Comparison of ENCODE assay signal across 8 mouse cellular contexts in genomic region chr13:23738041-23738440, GRCm38 (mm10). TPM values are rescaled to one million over a fixed set of nuclear protein-coding genes. Genes with fewer than 3 reads are reported as not detected.
DNase-seq lines count a peak whose midpoint lies in the region; ATAC-seq and TF ChIP-seq lines count a peak whose summit lies in the region.

No protein-coding gene starts in this region.

- no peak for TF ChIP-seq EP300 in ES-Bruce4 (IDR thresholded peaks at IDR 0.05; ENCODE audit: insufficient read depth, low read depth, low read length)
- no peak for TF ChIP-seq EP300 in stomach, postnatal 0 days (optimal IDR thresholded peaks at IDR 0.05)

- H3K4me1 ChIP-seq in heart, embryonic 10.5 days, result peaks cover 5% of the 10 kb centered on the region; the same call in 1 of the 2 replicates
- no peaks in the 10 kb centered on the region for H3K4me1 ChIP-seq in ES-Bruce4 (ENCODE audit: control insufficient read depth, insufficient read depth, low read length)
- peaks cover 20% of the 10 kb centered on the region for H3K4me1 ChIP-seq in forebrain, embryonic 13.5 days
- no peaks in the 10 kb centered on the region for H3K4me1 ChIP-seq in stomach, postnatal 0 days (replicated peaks; ENCODE audit: control insufficient read depth, insufficient read depth)

- no peak for DNase-seq in heart, embryonic 10.5 days (ENCODE audit: low spot score)
- DNase-seq in heart, adult 8-10 months (ENCODE audit: low spot score), result no peak
- DNase-seq in liver, result peak; percentile 65
- DNase-seq in stomach, postnatal 0 days (ENCODE audit: low spot score), result no peak
- no peak for DNase-seq in urinary bladder, postnatal 10 days (ENCODE audit: low spot score)
- DNase-seq in gastrocnemius, postnatal 4 days (ENCODE audit: low spot score in 2 of 2), result no peak

- no peak for ATAC-seq in forebrain, embryonic 13.5 days
- no peak for ATAC-seq in stomach, postnatal 0 days (ENCODE audit: low FRiP score, low TSS enrichment)

- H3K27ac ChIP-seq in heart, embryonic 10.5 days, result peak overlapping the region; percentile 93
- H3K27ac ChIP-seq in ES-Bruce4 (ENCODE audit: insufficient read depth, low read length), result peak overlapping the region; percentile 85
- H3K27ac ChIP-seq in forebrain, embryonic 13.5 days, result peak overlapping the region; percentile 98
- peak overlapping the region; percentile 96 for H3K27ac ChIP-seq in stomach, postnatal 0 days (replicated peaks)

- H3K9ac ChIP-seq in ES-Bruce4 (ENCODE audit: low read depth, poor library complexity, severe bottlenecking), result peak overlapping the region; percentile 85
- peak overlapping the region; percentile 92 for H3K9ac ChIP-seq in forebrain, embryonic 13.5 days
- peak overlapping the region; percentile 59 for H3K9ac ChIP-seq in stomach, postnatal 0 days (ENCODE audit: low read length)

- WGBS in heart, embryonic 10.5 days, result 27% methylated on average over 4 of the region's 4 CpGs
- 18% methylated on average over 4 of the region's 4 CpGs for WGBS in forebrain, embryonic 13.5 days
- WGBS in stomach, postnatal 0 days, result 25% methylated on average over 4 of the region's 4 CpGs

- TF ChIP-seq POLR2A in ES-Bruce4 (IDR thresholded peaks at IDR 0.05; ENCODE audit: insufficient read depth, low read length), result no peak

- no peaks in the 10 kb centered on the region for H3K27me3 ChIP-seq in heart, embryonic 10.5 days (ENCODE audit: insufficient read depth, poor library complexity, severe bottlenecking)
- H3K27me3 ChIP-seq in ES-Bruce4 (ENCODE audit: control insufficient read depth, insufficient read depth, low read length, poor library complexity, severe bottlenecking), result no peaks in the 10 kb centered on the region
- no peaks in the 10 kb centered on the region for H3K27me3 ChIP-seq in forebrain, embryonic 13.5 days
- no peaks in the 10 kb centered on the region for H3K27me3 ChIP-seq in stomach, postnatal 0 days (ENCODE audit: control insufficient read depth, insufficient read depth, low read length)

- H3K9me3 ChIP-seq in heart, embryonic 10.5 days, result no peaks in the 10 kb centered on the region
- H3K9me3 ChIP-seq in ES-Bruce4 (replicated peaks; ENCODE audit: control insufficient read depth, insufficient read depth, low read length, poor library complexity, severe bottlenecking), result no peaks in the 10 kb centered on the region
- H3K9me3 ChIP-seq in forebrain, embryonic 13.5 days (replicated peaks), result no peaks in the 10 kb centered on the region
- no peaks in the 10 kb centered on the region for H3K9me3 ChIP-seq in stomach, postnatal 0 days (ENCODE audit: control insufficient read depth, low read length)

- no peak for TF ChIP-seq CTCF in ES-Bruce4 (IDR thresholded peaks at IDR 0.05; ENCODE audit: low read depth, low read length)
- no peak for TF ChIP-seq CTCF in stomach, postnatal 0 days (IDR thresholded peaks at IDR 0.05; ENCODE audit: low read depth)

- H3K4me2 ChIP-seq in forebrain, embryonic 13.5 days, result peak overlapping the region; percentile 98
- H3K4me2 ChIP-seq in stomach, postnatal 0 days (replicated peaks; ENCODE audit: low read depth), result peak overlapping the region; percentile 84

- peak overlapping the region; percentile 65 for H3K4me3 ChIP-seq in heart, embryonic 10.5 days
- H3K4me3 ChIP-seq in ES-Bruce4 (ENCODE audit: low read depth, low read length), result no peak overlapping the region
- no peak overlapping the region for H3K4me3 ChIP-seq in forebrain, embryonic 13.5 days
- peak overlapping the region; percentile 55 for H3K4me3 ChIP-seq in stomach, postnatal 0 days (ENCODE audit: low read depth, low read length)

- no peaks in the 10 kb centered on the region for H3K36me3 ChIP-seq in heart, embryonic 10.5 days
- H3K36me3 ChIP-seq in ES-Bruce4 (ENCODE audit: control insufficient read depth, insufficient read depth, low read length, poor library complexity, severe bottlenecking), result no peaks in the 10 kb centered on the region
- H3K36me3 ChIP-seq in forebrain, embryonic 13.5 days (ENCODE audit: poor library complexity, severe bottlenecking), result no peaks in the 10 kb centered on the region
- H3K36me3 ChIP-seq in stomach, postnatal 0 days (ENCODE audit: control insufficient read depth, insufficient read depth, low read length), result no peaks in the 10 kb centered on the region

RNA-seq across cellular contexts. Expression of gene Hist1h1c, which starts 0.6 kb away (rescaled TPM):
- 17.2 TPM in 2 replicates for polyA plus RNA-seq in heart, embryonic 10.5 days (2016; fragmentation: Nextera tagmentation; extraction: Ambion mirVana)
- total RNA-seq in heart, adult 8-10 months (2022), result 100 to 1,000 TPM; 145 to 209 (median 187) TPM
- 10.8 and 13.3 TPM in 2 replicates for polyA plus RNA-seq in ES-Bruce4 (2011; ENCODE audit: insufficient read depth, insufficient read length, low read depth, missing spikeins)
- polyA plus RNA-seq in forebrain, embryonic 13.5 days (2015; fragmentation: Nextera tagmentation; extraction: Ambion mirVana), result 17.8 and 20.5 TPM in 2 replicates
- 96.1 and 104 TPM in 2 replicates for polyA plus RNA-seq in stomach, postnatal 0 days (2015; fragmentation: Nextera tagmentation; extraction: Ambion mirVana)
- 100 to 1,000 TPM; 462 to 585 TPM for total RNA-seq in gastrocnemius, postnatal 4 days (2021)

RNA-seq across cellular contexts. Expression of gene Hist1h3c, which starts 7.4 kb away (rescaled TPM):
- polyA plus RNA-seq in heart, embryonic 10.5 days (2016; fragmentation: Nextera tagmentation; extraction: Ambion mirVana), result 4.2 and 4.4 TPM in 2 replicates
- 1 to 10 TPM in 2 of 4 experiments, under 1 TPM in 1, not detected in 1; 0.82 to 5.6 (median 2.3) TPM for total RNA-seq in heart, adult 8-10 months (2022)
- polyA plus RNA-seq in ES-Bruce4 (2011; ENCODE audit: insufficient read depth, insufficient read length, low read depth, missing spikeins), result 3.6 and 8.6 TPM in 2 replicates
- polyA plus RNA-seq in forebrain, embryonic 13.5 days (2015; fragmentation: Nextera tagmentation; extraction: Ambion mirVana), result 8.8 and 10.8 TPM in 2 replicates
- 1.2 and 1.8 TPM in 2 replicates for polyA plus RNA-seq in stomach, postnatal 0 days (2015; fragmentation: Nextera tagmentation; extraction: Ambion mirVana)
- total RNA-seq in gastrocnemius, postnatal 4 days (2021), result 100 to 1,000 TPM; 162 to 207 TPM

RNA-seq across cellular contexts. Expression of gene Hist1h2bb, which starts 8.5 kb away (rescaled TPM):
- 1.4 and 2.9 TPM in 2 replicates for polyA plus RNA-seq in heart, embryonic 10.5 days (2016; fragmentation: Nextera tagmentation; extraction: Ambion mirVana)
- 1 to 10 TPM; 2.6 to 6.9 (median 4.0) TPM for total RNA-seq in heart, adult 8-10 months (2022)
- polyA plus RNA-seq in ES-Bruce4 (2011; ENCODE audit: insufficient read depth, insufficient read length, low read depth, missing spikeins), result 9.8 and 11.5 TPM in 2 replicates
- 3.0 and 5.5 TPM in 2 replicates for polyA plus RNA-seq in forebrain, embryonic 13.5 days (2015; fragmentation: Nextera tagmentation; extraction: Ambion mirVana)
- polyA plus RNA-seq in stomach, postnatal 0 days (2015; fragmentation: Nextera tagmentation; extraction: Ambion mirVana), result 0.40 and 0.91 TPM in 2 replicates
- total RNA-seq in gastrocnemius, postnatal 4 days (2021), result 100 to 1,000 TPM; 215 to 270 TPM

RNA-seq across cellular contexts. Expression of gene Hist1h2ab, which starts 12.9 kb away (rescaled TPM):
- polyA plus RNA-seq in heart, embryonic 10.5 days (2016; fragmentation: Nextera tagmentation; extraction: Ambion mirVana), result 16.1 and 23.3 TPM in 2 replicates
- 1 to 10 TPM in 3 of 4 experiments, not detected in 1; 2.4 to 8.4 (median 4.0) TPM for total RNA-seq in heart, adult 8-10 months (2022)
- 11.9 and 17.9 TPM in 2 replicates for polyA plus RNA-seq in ES-Bruce4 (2011; ENCODE audit: insufficient read depth, insufficient read length, low read depth, missing spikeins)
- polyA plus RNA-seq in forebrain, embryonic 13.5 days (2015; fragmentation: Nextera tagmentation; extraction: Ambion mirVana), result 58.6 and 70.5 TPM in 2 replicates
- 7.3 and 15.7 TPM in 2 replicates for polyA plus RNA-seq in stomach, postnatal 0 days (2015; fragmentation: Nextera tagmentation; extraction: Ambion mirVana)
- 100 to 1,000 TPM; 390 to 456 TPM for total RNA-seq in gastrocnemius, postnatal 4 days (2021)

RNA-seq across cellular contexts. Expression of gene Hist1h3b, which starts 14.0 kb away (rescaled TPM):
- 2.6 and 3.2 TPM in 2 replicates for polyA plus RNA-seq in heart, embryonic 10.5 days (2016; fragmentation: Nextera tagmentation; extraction: Ambion mirVana)
- 10 to 100 TPM in 1 of 4 experiments, 1 to 10 TPM in 3; 2.4 to 16.9 (median 4.5) TPM for total RNA-seq in heart, adult 8-10 months (2022)
- polyA plus RNA-seq in ES-Bruce4 (2011; ENCODE audit: insufficient read depth, insufficient read length, low read depth, missing spikeins), result 5.0 and 9.4 TPM in 2 replicates
- 17.0 and 19.6 TPM in 2 replicates for polyA plus RNA-seq in forebrain, embryonic 13.5 days (2015; fragmentation: Nextera tagmentation; extraction: Ambion mirVana)
- polyA plus RNA-seq in stomach, postnatal 0 days (2015; fragmentation: Nextera tagmentation; extraction: Ambion mirVana), result 3.9 and 6.7 TPM in 2 replicates
- 100 to 1,000 TPM; 433 to 519 TPM for total RNA-seq in gastrocnemius, postnatal 4 days (2021)

Comparison
In these comparisons a context has a peak if more than half of its experiments do, and no peak if none do; other contexts are left out.
1. H3K4me3 ChIP-seq: peak in heart, embryonic 10.5 days (single experiment) and stomach, postnatal 0 days (single experiment); none in ES-Bruce4 (single experiment) and forebrain, embryonic 13.5 days (single experiment).
2. Peak in every context shown above with its lines, with median percentiles within 50 percentile points of each other: H3K27ac ChIP-seq and H3K9ac ChIP-seq.